Mouse (Mus musculus) heart, embryonic 13.5 days (tissue): Measurements from ENCODE around the gene Akap1. TPM values are rescaled to one million over a fixed set of nuclear protein-coding genes. Genes with fewer than 3 reads are reported as not detected.

Experiments used
- ATAC-seq: fragments of 200-750 bp; cut with Nextera tagmentation; 2 replicates; pipeline ENCODE4 v1.8.0; 2017; ENCODE audit warnings: moderate TSS enrichment; ENCODE audit not compliant: insufficient number of reproducible peaks, low FRiP score, low TSS enrichment; ENCODE audit errors: extremely low read depth
- H3K27ac ChIP-seq: fragments of 300-500 bp; sonication (generic); replicated peaks from 2 replicates; pipeline ENCODE4 v1.5.1; 2015; ENCODE audit warnings: moderate library complexity, mild to moderate bottlenecking, inconsistent platforms
- H3K27me3 ChIP-seq: fragments of 300-500 bp; sonication (generic); replicated peaks from 2 replicates; pipeline ENCODE4 v1.6.1; 2015; ENCODE audit warnings: mild to moderate bottlenecking, inconsistent platforms
- H3K36me3 ChIP-seq: fragments of 300-500 bp; sonication (generic); 2 replicates; pipeline ENCODE4 v1.6.1; 2015; ENCODE audit warnings: mild to moderate bottlenecking, inconsistent platforms
- H3K4me1 ChIP-seq: fragments of 300-500 bp; sonication (generic); 2 replicates; pipeline ENCODE4 v1.6.1; 2015; ENCODE audit warnings: inconsistent platforms
- H3K4me2 ChIP-seq: fragments of 300-500 bp; sonication (generic); 2 replicates; pipeline ENCODE4 v1.6.1; 2015; ENCODE audit warnings: inconsistent platforms, mild to moderate bottlenecking, moderate library complexity
- H3K4me3 ChIP-seq: fragments of 300-500 bp; sonication (generic); 2 replicates; pipeline ENCODE4 v1.5.1; 2015; ENCODE audit warnings: moderate library complexity, mild to moderate bottlenecking, inconsistent platforms
- H3K9ac ChIP-seq: fragments of 300-500 bp; sonication (generic); 2 replicates; pipeline ENCODE4 v1.6.1; 2015; ENCODE audit warnings: inconsistent platforms, mild to moderate bottlenecking, moderate library complexity
- H3K9me3 ChIP-seq: fragments of 300-500 bp; sonication (generic); 2 replicates; pipeline ENCODE4 v1.6.1; 2016; ENCODE audit warnings: inconsistent platforms
- WGBS: fragments of 180-500 bp; shearing (Covaris S2); methylation state at CpG from one replicate; pipeline ENCODE4 v1.1.7; 2015; ENCODE audit warnings: mixed read lengths; 5-methylcytosine and 5-hydroxymethylcytosine counted together
- polyA plus RNA-seq: library from polyadenylated mRNA; unstranded; fragments of >200 nt; fragmentation: Nextera tagmentation; extraction: Ambion mirVana; gene quantifications from 2 replicates; pipeline ENCODE4 v1.2.1, GENCODE M21; 2015

The Akap1 gene
- polyA plus RNA-seq, 1 experiment from 2014 or later = 31.4 TPM

- peak overlapping the region; percentile 88 for H3K27ac ChIP-seq
- H3K4me2 ChIP-seq = peak overlapping the region; percentile 60
- no peaks in the 10 kb centered on the region for H3K9me3 ChIP-seq
- WGBS = 48% methylated on average over 10 of the region's 10 CpGs
- peaks cover 75% of the 10 kb centered on the region for H3K36me3 ChIP-seq
- peaks cover 64% of the 10 kb centered on the region for H3K4me1 ChIP-seq
- no peak for ATAC-seq
- H3K4me3 ChIP-seq = peak overlapping the region; percentile 30
- peak overlapping the region; percentile 74 for H3K9ac ChIP-seq
- no peaks in the 10 kb centered on the region for H3K27me3 ChIP-seq
These were observed 23.5 kb downstream of the Akap1 start for GRCm38 (mm10) chr11:88840724-88841350.

GRCm38 (mm10) chr11:88840292-88840691 lies 24.1 kb downstream of the Akap1 start:
- peaks cover 72% of the 10 kb centered on the region for H3K36me3 ChIP-seq
- H3K4me3 ChIP-seq = peak overlapping the region; percentile 30; the same call in 1 of the 2 replicates
- peak overlapping the region; percentile 74 for H3K9ac ChIP-seq
- ATAC-seq = no peak
- 65% methylated on average over 8 of the region's 8 CpGs for WGBS
- H3K9me3 ChIP-seq = no peaks in the 10 kb centered on the region
- H3K27me3 ChIP-seq = no peaks in the 10 kb centered on the region
- peak overlapping the region; percentile 88 for H3K27ac ChIP-seq
- peak overlapping the region; percentile 60 for H3K4me2 ChIP-seq
- peaks cover 63% of the 10 kb centered on the region for H3K4me1 ChIP-seq

GRCm38 (mm10) chr11:88839379-88839778 lies 25.0 kb downstream of the Akap1 start:
- Histone ChIP-seq H3K36me3 (peaks cover 72% of the 10 kb centered on the region), H3K27ac (no peak overlapping the region), H3K9ac (no peak overlapping the region), H3K4me1 (peaks cover 54% of the 10 kb centered on the region), H3K4me2 (no peak overlapping the region), H3K4me3 (no peak overlapping the region), H3K9me3 (no peaks in the 10 kb centered on the region), H3K27me3 (no peaks in the 10 kb centered on the region)
- ATAC-seq = no peak
- 81% methylated on average over 6 of the region's 6 CpGs for WGBS

GRCm38 (mm10) chr11:88838630-88839029 lies 25.8 kb downstream of the Akap1 start:
- no peak overlapping the region for H3K27ac ChIP-seq
- peaks cover 46% of the 10 kb centered on the region for H3K4me1 ChIP-seq
- no peaks in the 10 kb centered on the region for H3K27me3 ChIP-seq
- H3K4me2 ChIP-seq = no peak overlapping the region
- ATAC-seq = no peak
- 93% methylated on average over 13 of the region's 13 CpGs for WGBS
- H3K36me3 ChIP-seq = peaks cover 72% of the 10 kb centered on the region
- H3K9me3 ChIP-seq = no peaks in the 10 kb centered on the region
- no peak overlapping the region for H3K9ac ChIP-seq
- H3K4me3 ChIP-seq = no peak overlapping the region

- no peak for ATAC-seq
These were observed 29.8 kb downstream of the Akap1 start for GRCm38 (mm10) chr11:88834606-88835005.

GRCm38 (mm10) chr11:88834134-88834533 lies 30.3 kb downstream of the Akap1 start:
- 87% methylated on average over 14 of the region's 14 CpGs for WGBS
- H3K4me2 ChIP-seq = no peak overlapping the region
- no peak for ATAC-seq
- no peaks in the 10 kb centered on the region for H3K9me3 ChIP-seq
- H3K27me3 ChIP-seq = no peaks in the 10 kb centered on the region
- H3K4me3 ChIP-seq = no peak overlapping the region
- H3K27ac ChIP-seq = no peak overlapping the region
- no peak overlapping the region for H3K9ac ChIP-seq
- H3K4me1 ChIP-seq = peaks cover 7% of the 10 kb centered on the region; the same call in 1 of the 2 replicates
- peaks cover 91% of the 10 kb centered on the region for H3K36me3 ChIP-seq

More at GRCm38 (mm10) chr11:88834606-88835005, 29.8 kb downstream of the Akap1 start:
- Histone ChIP-seq H3K4me3 (no peak overlapping the region), H3K9ac (no peak overlapping the region), H3K27me3 (no peaks in the 10 kb centered on the region), H3K27ac (no peak overlapping the region), H3K36me3 (peaks cover 93% of the 10 kb centered on the region), H3K9me3 (no peaks in the 10 kb centered on the region), H3K4me2 (no peak overlapping the region), H3K4me1 (peaks cover 11% of the 10 kb centered on the region)
- WGBS = 88% methylated on average over 11 of the region's 11 CpGs

GRCm38 (mm10) chr11:88833099-88833498 lies 31.3 kb downstream of the Akap1 start:
- H3K9ac ChIP-seq = no peak overlapping the region
- no peaks in the 10 kb centered on the region for H3K27me3 ChIP-seq
- no peak overlapping the region for H3K4me2 ChIP-seq
- peaks cover 83% of the 10 kb centered on the region for H3K36me3 ChIP-seq
- no peak overlapping the region for H3K27ac ChIP-seq
- ATAC-seq = no peak
- 0 out of 2 replicates have a peak, but pooled peaks cover 4% of the 10 kb centered on the region for H3K4me1 ChIP-seq
- H3K4me3 ChIP-seq = no peak overlapping the region
- 73% methylated on average over 4 of the region's 4 CpGs for WGBS
- H3K9me3 ChIP-seq = no peaks in the 10 kb centered on the region

- Histone ChIP-seq H3K36me3 (peaks cover 57% of the 10 kb centered on the region), H3K27me3 (no peaks in the 10 kb centered on the region)
These were observed 34.1 kb downstream of the Akap1 start for GRCm38 (mm10) chr11:88830257-88830804.

GRCm38 (mm10) chr11:88828528-88828927 lies 35.9 kb downstream of the Akap1 start:
- no peaks in the 10 kb centered on the region for H3K27me3 ChIP-seq
- no peak overlapping the region for H3K4me2 ChIP-seq
- H3K4me3 ChIP-seq = no peak overlapping the region
- H3K9ac ChIP-seq = no peak overlapping the region
- ATAC-seq = no peak
- no peaks in the 10 kb centered on the region for H3K9me3 ChIP-seq
- H3K4me1 ChIP-seq = no peaks in the 10 kb centered on the region
- peaks cover 39% of the 10 kb centered on the region for H3K36me3 ChIP-seq
- H3K27ac ChIP-seq = no peak overlapping the region

More at GRCm38 (mm10) chr11:88830257-88830804, 34.1 kb downstream of the Akap1 start:
- Histone ChIP-seq H3K9ac (no peak overlapping the region), H3K27ac (no peak overlapping the region), H3K4me3 (no peak overlapping the region), H3K4me1 (no peaks in the 10 kb centered on the region), H3K9me3 (no peaks in the 10 kb centered on the region), H3K4me2 (no peak overlapping the region)
- no peak for ATAC-seq
- 82% methylated on average over 2 of the region's 2 CpGs for WGBS

GRCm38 (mm10) chr11:88825909-88826308 lies 38.5 kb downstream of the Akap1 start:
- H3K4me2 ChIP-seq = no peak overlapping the region
- 32% methylated on average over 7 of the region's 7 CpGs for WGBS

GRCm38 (mm10) chr11:88822991-88823390 lies 41.4 kb downstream of the Akap1 start:
- Histone ChIP-seq H3K36me3 (no peaks in the 10 kb centered on the region), H3K27me3 (peaks cover 7% of the 10 kb centered on the region; the same call in 1 of the 2 replicates), H3K9me3 (no peaks in the 10 kb centered on the region), H3K4me1 (peaks cover 21% of the 10 kb centered on the region), H3K4me3 (peak overlapping the region; percentile 34), H3K27ac (no peak overlapping the region), H3K9ac (peak overlapping the region; percentile 68), H3K4me2 (peak overlapping the region; percentile 67)
- 4% methylated on average over 7 of the region's 7 CpGs for WGBS
- ATAC-seq = no peak

More at GRCm38 (mm10) chr11:88825909-88826308, 38.5 kb downstream of the Akap1 start:
- peaks cover 12% of the 10 kb centered on the region for H3K4me1 ChIP-seq
- H3K36me3 ChIP-seq = peaks cover 17% of the 10 kb centered on the region
- no peak overlapping the region for H3K4me3 ChIP-seq
- H3K27ac ChIP-seq = no peak overlapping the region
- no peaks in the 10 kb centered on the region for H3K9me3 ChIP-seq
- ATAC-seq = no peak
- H3K9ac ChIP-seq = no peak overlapping the region
- H3K27me3 ChIP-seq = peaks cover 7% of the 10 kb centered on the region; the same call in 1 of the 2 replicates

- Histone ChIP-seq H3K4me2 (peak overlapping the region; percentile 67), H3K27me3 (peaks cover 7% of the 10 kb centered on the region; the same call in 1 of the 2 replicates), H3K4me3 (peak overlapping the region; percentile 34), H3K9me3 (no peaks in the 10 kb centered on the region), H3K4me1 (peaks cover 21% of the 10 kb centered on the region), H3K27ac (no peak overlapping the region), H3K36me3 (no peaks in the 10 kb centered on the region), H3K9ac (peak overlapping the region; percentile 68)
- 34% methylated on average over 5 of the region's 5 CpGs for WGBS
- ATAC-seq = no peak
These were observed 41.9 kb downstream of the Akap1 start for GRCm38 (mm10) chr11:88822526-88822925.
